Mouse (Mus musculus): ENCODE results near the gene Camta1. TPM values are rescaled to one million over a fixed set of nuclear protein-coding genes. Genes with fewer than 3 reads are reported as not detected.

The Camta1 gene
- total RNA-seq, 2 experiments from 2014 or later, result 193 to 222 TPM

DNA sequence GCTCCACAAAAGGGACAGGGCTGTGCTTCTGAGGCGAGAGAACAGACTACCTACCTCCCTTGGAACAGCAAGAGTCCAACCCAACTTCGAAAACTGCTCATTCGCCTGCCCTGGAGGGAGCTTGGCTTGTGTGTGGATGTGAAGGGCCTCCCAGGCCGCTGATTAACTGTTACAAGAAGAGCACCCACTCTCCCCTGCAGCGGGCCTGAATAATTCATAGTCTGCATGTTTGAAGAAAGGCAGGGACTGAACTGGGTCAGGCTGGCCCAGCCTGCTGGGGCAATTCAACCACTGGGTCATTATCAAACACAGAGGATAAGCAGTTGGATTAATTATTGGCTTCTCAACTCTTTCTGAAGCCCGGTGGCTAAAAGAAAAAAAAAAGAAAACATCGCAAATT is 292.8 kb downstream of the Camta1 start:
- DNase-seq (ENCODE audit: low spot score in 2 of 2), result no peak
- intact Hi-C loops (cut with DNase I), result no loop called here

- no peak for DNase-seq (ENCODE audit: low spot score in 2 of 2)
- intact Hi-C loops (cut with DNase I), result no loop called here
Observed at GRCm38 (mm10) chr4:151567105-151567504, 294.6 kb downstream of the Camta1 start.

GRCm38 (mm10) chr4:151555505-151555904 is 306.2 kb downstream of the Camta1 start:
- intact Hi-C loops (cut with DNase I), result no loop called here
- no peak for DNase-seq (ENCODE audit: low spot score in 2 of 2)

DNA sequence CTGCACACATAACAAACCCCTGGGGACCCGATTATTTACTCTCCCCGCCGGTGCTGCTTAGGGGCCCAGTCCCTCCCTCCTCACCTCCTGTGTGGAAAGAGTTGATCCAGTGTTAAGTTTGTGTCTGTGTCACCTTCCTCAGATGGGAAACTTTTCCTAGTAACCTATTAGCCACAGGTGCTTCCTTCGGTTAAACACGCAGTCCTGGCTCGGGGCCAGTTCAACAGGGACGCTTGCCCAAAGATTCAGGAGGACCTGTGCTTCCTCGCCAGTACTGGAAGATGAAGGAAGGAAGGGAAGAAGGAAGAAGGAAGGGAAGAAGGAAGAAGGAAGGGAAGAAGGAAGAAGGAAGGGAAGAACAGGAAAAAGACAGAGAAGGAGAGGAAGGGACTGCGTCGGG is 312.2 kb downstream of the Camta1 start:
- DNase-seq (ENCODE audit: low spot score in 2 of 2), result no peak
- intact Hi-C loops (cut with DNase I), result no loop called here

DNA sequence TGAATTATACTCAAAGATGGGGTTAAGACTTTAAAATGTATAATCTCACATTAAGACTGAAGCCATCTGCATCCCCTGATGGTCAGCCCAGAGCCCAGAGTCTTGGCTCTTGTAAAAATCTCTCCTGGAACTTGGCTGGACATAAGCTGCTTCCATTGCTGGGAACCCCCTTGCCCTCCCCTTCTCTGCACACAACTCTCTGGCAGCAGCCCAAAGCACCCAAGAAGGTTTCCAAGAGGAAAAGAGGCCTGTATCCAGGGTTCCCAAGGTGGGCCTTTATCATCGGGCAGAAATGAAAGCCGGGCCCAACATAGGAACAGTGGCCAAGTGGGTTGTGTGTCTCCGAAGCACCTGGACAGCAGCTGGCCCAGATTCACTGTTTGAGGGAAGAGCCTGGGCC is 316.2 kb downstream of the Camta1 start:
- no peak for DNase-seq (ENCODE audit: low spot score in 2 of 2)
- intact Hi-C loops (cut with DNase I), result no loop called here

DNA sequence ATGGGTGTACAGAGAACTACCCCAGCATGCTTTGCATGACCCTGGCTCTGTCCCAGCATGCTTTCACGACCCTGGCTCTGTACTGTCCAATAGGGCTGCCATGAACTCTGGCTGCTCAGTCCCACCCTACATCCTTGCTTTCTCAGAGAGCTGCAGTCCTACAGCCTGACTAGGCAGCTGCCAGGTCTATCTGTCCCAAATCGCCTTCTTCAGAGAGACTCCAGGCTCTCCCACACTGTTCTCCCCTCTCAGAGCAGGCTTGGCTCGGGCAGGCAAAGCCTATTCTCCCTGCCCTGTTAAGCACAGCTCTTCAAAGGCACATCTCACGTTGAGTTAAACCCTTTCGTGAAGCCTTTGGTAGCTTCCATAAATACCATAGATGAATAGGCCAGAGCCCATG is 317.5 kb downstream of the Camta1 start:
- DNase-seq (ENCODE audit: low spot score in 2 of 2), result peak in 1 of 2 experiments; percentile 43
- intact Hi-C loops (cut with DNase I), result no loop called here

- intact Hi-C loops (cut with DNase I), result no loop called here
- no peak for DNase-seq (ENCODE audit: low spot score in 2 of 2)
Observed at GRCm38 (mm10) chr4:151540546-151540945, 321.1 kb downstream of the Camta1 start.

DNA sequence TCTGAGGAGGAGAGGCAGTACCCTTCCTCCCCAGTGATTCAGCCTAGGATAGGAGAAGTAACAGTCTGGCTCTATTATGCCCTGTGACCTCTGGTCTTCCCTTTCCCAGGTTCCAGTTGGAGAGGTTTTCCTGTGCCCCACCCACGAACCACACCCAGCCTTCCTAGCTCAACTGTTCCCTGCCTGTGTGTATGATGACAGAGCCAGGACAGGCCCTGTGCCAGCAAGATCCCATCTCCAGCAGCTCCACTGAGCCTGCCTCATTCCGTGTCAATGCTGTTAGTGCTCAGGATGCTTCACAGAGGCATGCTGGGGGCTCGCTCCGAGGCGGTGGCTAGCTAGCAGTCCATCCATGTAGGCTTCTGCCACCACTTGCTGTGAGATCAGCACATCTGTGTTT is 321.8 kb downstream of the Camta1 start:
- intact Hi-C loops (cut with DNase I), result no loop called here
- no peak for DNase-seq (ENCODE audit: low spot score in 2 of 2)

- DNase-seq (ENCODE audit: low spot score in 2 of 2), result no peak
- intact Hi-C loops (cut with DNase I), result no loop called here
Observed at GRCm38 (mm10) chr4:151539167-151539525, 322.5 kb downstream of the Camta1 start.

DNA sequence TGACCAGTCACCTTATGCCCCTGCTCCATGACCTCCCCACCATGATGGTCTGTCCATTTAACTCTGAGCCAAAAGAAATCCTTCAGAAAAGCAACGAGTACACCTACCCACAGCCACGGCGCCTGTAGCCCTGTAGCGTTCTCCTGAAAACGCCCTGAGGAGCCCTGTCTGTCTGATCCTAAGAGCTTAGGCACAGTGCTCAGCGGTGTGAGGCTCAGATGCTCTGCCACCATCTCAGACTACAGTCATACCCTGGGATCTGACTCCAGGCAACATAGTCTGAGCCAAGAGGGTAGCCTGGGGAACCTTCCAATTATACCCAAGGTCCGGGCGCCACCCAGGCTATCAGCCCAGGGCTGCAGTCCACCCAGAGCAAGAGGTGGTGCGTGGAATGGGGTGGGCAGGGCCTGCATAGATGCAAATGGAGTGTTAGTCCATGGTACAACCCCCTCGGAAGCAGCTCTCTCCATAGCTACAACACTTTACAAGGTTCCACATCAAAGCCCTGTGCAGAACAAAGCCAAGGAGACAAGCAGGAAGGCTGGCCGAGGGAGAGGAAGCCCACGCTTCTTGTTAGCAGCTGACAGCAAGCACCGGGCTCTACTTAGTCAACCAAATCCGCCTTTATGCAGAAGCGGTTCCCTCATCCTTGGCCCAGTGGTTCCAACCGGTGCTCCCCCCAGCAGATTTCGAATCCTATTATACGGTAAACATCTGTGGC is 323.1 kb downstream of the Camta1 start:
- intact Hi-C loops (cut with DNase I), result no loop called here
- peak in 1 of 2 experiments; percentile 6 for DNase-seq (ENCODE audit: low spot score in 2 of 2)

DNA sequence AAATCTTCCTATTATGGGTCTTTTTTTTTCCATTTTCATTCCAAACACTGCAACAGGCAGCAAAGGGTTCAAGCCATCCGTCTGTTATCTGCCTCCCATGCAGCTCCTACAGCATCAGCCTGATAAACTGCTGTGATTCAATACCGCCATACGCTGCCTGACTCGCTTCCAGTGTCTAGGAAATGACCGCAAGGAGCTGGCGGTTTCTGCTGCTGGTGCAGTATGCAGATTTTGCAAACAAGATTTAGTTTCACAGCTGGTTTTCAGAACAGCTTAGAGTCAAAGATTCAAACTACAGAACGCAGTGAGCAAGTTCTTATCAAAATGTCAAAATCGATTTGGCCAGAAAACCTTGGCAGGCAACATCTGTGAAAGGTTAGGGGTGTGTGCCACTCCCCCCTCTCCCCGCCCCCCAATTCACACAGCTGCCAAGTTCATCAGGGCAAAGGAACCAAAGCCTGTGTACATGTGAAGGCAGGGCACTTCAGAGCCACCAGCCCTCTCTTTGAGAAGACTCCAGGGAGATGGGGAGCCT is 325.7 kb downstream of the Camta1 start:
- no peak for DNase-seq (ENCODE audit: low spot score in 2 of 2)
- intact Hi-C loops (cut with DNase I), result no loop called here

DNA sequence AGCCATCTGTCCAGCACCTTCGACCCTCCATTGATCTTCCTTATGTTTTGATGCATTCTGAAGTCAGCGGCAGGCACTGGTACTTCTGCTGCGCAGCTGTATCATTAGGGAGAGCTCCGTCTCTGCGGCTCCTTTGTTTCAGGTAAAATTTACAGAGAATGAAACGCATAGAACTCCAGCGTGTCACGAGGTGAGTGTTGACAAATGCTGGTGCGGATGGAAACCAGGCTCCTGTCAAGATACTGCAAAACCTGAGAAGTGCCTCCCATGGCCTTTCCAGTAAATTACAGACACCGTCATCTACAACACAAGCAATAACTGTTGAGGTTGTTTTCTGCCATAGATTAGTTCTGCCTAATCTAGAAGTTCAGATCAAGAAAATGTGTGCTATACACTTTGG is 328.2 kb downstream of the Camta1 start:
- DNase-seq (ENCODE audit: low spot score in 2 of 2), result no peak

GRCm38 (mm10) chr4:151528436-151528835 is 333.2 kb downstream of the Camta1 start:
- intact Hi-C loops (cut with DNase I), result no loop called here
- DNase-seq (ENCODE audit: low spot score in 2 of 2), result no peak

More for the DNA sequence above, 328.2 kb downstream of the Camta1 start:
- intact Hi-C loops (cut with DNase I), result no loop called here

DNA sequence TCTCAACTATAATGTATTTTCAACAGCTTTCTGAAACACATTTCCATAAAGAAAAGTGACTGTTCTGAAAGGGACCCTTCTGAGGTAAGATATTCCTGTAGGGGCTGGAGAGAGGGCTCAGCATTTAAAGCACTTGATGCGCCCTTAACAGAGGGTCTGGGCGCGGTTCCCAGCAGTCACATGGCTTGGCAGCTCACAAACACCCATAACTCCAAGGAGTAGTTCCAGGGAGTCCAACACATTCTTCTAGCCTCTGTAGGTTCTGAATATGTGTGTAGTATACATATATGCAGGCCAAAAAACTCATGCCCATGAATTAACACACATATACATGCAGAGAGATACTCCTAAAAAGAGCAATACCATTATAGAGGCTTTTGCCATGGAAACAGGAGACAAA is 333.9 kb downstream of the Camta1 start:
- intact Hi-C loops (cut with DNase I), result no loop called here
- no peak for DNase-seq (ENCODE audit: low spot score in 2 of 2)

DNA sequence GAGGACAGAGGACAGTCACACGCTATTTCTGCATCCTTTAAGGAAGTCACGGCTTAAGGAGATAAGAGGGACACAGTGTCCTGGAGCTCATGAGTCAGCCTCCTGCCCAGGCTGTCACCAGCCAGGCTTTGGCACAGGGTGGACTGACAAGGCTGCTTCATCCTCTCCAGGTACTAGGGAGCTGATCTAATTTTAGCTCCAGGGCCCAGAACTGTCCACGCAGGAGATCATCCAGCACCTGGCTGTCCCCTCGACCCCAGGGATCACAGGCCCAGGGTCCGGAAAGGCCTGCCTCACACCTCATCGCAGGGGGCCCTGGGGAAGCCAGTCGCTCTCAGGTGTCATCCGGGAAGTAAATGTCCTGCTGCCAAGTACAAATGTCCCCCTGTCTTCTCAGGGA is 341.6 kb downstream of the Camta1 start:
- intact Hi-C loops (cut with DNase I), result no loop called here
- no peak for DNase-seq (ENCODE audit: low spot score in 2 of 2)

DNA sequence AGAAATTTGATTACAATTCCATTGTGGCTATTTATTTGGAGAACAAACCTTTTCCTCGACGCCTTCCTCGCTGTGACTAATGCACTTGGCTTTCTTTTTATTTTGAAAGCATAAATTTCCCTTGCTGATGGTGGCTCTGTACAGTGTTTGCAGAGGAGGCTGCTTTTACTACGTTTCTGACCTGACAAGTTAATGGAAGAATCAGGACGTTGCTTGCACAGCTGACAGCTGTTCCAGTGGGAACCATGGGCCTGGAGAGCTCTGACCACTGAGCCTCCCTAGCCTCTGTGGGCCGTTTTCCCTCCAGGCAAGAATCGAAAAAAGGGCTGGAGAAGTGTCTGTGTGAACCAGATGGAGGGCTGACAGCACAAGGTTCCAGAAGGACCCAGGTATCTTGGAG is 342.7 kb downstream of the Camta1 start:
- intact Hi-C loops (cut with DNase I), result no loop called here
- DNase-seq (ENCODE audit: low spot score in 2 of 2), result no peak

DNA sequence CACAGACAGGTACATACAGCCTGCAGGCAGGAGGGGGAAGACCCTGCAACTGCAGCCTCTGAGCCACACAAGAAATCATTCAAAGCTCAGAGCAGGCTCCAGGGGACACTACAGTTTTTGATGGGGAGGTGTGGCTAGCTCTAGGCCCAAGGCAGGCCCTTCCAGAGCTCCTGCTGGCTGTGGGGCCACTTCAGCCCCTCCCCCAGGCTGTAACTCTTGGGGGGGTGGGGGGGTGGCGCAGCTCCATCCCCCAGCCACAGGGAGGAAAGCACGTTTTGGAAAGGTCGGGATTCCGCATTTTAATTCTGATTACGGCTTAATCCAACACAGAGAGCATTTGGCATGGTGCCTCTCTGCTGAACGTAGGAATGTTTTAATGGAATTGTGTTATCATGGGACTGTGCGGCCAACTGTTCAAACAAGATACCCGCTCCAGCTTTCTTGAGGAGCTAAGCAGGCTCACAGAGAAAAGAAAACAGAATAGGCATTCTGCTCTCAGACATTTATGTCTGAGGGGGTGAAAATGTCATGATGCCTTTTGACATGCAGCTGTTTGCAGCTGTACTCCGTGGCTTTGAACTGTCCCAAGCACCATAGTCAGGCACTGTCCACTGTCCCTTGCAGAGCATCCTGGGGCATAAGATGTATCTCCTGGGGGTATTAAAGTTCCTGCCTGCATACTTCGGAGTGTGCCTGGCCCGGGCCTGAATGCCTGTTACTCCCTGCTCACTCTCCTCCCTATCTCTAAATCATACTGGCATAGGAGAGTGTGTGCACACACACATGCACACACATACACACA is 344.5 kb downstream of the Camta1 start:
- intact Hi-C loops (cut with DNase I), result no loop called here
- no peak for DNase-seq (ENCODE audit: low spot score in 2 of 2)

DNA sequence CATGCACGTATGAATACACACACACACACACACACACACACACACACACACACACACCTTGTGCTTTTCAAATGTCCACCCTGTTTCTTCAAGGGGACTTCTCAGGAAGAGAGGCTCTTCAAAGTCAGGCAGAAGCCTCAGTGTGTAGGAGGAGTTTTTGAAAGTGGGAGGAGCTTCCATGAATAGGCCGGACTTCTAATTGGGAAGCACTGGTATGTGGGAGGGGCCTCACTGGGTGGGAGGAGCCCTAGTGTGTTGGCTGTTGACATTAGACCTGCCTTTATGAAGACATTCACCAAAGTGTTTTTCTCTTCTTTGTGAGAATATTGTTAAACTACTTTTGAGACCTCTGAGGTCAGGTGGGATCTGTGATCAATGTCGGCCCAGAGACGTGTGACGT is 346.4 kb downstream of the Camta1 start:
- no peak for DNase-seq (ENCODE audit: low spot score in 2 of 2)
- intact Hi-C loops (cut with DNase I), result no loop called here

GRCm38 (mm10) chr4:151511092-151511491 is 350.6 kb downstream of the Camta1 start:
- intact Hi-C loops (cut with DNase I), result no loop called here
- DNase-seq (ENCODE audit: low spot score in 2 of 2), result no peak

DNA sequence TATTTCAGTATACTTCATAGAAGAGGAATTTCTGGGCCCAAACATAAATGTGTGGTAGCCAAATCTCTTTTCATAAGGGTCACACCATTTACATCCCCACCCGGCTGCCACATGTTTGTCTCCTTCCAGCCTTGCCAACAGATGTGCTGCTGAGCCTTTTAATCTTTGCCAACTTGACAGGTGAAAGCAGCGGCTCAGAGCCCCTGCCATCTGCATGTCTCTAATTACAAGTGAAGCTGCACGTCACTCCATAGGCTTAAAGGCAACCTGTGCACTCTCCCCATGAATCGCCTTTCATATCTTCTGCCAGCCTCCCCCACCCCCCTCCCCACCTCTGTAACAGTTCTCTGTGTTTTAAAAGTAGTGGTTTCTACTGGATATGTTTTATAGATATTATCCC is 351.3 kb downstream of the Camta1 start:
- intact Hi-C loops (cut with DNase I), result no loop called here
- no peak for DNase-seq (ENCODE audit: low spot score in 2 of 2)

- intact Hi-C loops (cut with DNase I), result no loop called here
- peak; percentile 6 to 54 for DNase-seq (ENCODE audit: low spot score in 2 of 2)
Observed at GRCm38 (mm10) chr4:151506701-151507100, 355.0 kb downstream of the Camta1 start.
